Mouse (Mus musculus) brain, embryonic 14.5 days (tissue): ENCODE results near the gene D5Ertd579e.

Source experiments
- CTCF ChIP-seq: fragments of 200-500 bp; IDR thresholded peaks from 2 replicates; pipeline ENCODE4 v1.5.1; 2012; ENCODE audit warnings: inconsistent platforms, mild to moderate bottlenecking, moderate library complexity, borderline replicate concordance; ENCODE audit not compliant: insufficient read depth, insufficient read length; ENCODE audit errors: extremely low read depth
- POLR2A ChIP-seq: fragments of 200-500 bp; IDR thresholded peaks from 2 replicates; pipeline ENCODE4 v1.6.1; 2012; ENCODE audit warnings: mild to moderate bottlenecking, inconsistent platforms, borderline replicate concordance; ENCODE audit not compliant: poor library complexity, insufficient read depth, insufficient read length, severe bottlenecking; ENCODE audit errors: extremely low read depth

DNA sequence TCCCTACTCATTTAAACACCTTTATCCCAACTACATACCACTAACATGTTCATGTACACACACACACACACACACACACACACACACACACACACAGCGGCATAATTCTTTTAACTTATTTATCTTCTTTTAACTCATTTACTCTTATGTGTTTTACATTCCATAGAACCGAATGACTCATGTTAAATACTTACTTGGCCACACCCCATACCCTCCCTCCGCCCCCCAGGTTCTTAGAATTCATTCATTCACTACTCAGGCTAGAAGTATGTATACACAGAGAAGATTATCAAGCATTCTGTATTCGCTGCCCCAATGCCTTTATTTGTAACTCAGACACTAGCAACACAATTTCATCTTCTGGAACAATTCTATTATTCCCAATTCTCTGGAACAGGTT, 10.7 kb downstream of the D5Ertd579e start:
- TF ChIP-seq CTCF (no peak), POLR2A (no peak)
